Mouse (Mus musculus) limb, embryonic 11.5 days (tissue): ENCODE measurements at regions not wholly inside any gene's neighbourhood (a gene's known extent, or its start where the extent isn't known, plus 50 kb on each side); places are given as distances from the start of the nearest gene placed in this dataset.
A peak's percentile ranks its signal among the peaks of the same experiment; 100 is the strongest.

Experiments used
- ATAC-seq: fragments of 200-750 bp; cut with Nextera tagmentation; 2 replicates; pipeline ENCODE4 v1.8.0; 2017; ENCODE audit warnings: low read depth; ENCODE audit not compliant: insufficient number of reproducible peaks, low FRiP score, low TSS enrichment
- DNase-seq: peaks from one replicate; pipeline ENCODE4 v3.0.0-alpha.2; 2015; ENCODE audit warnings: low spot score
- H3K27ac ChIP-seq: fragments of 300-500 bp; sonication (generic); replicated peaks from 2 replicates; pipeline ENCODE4 v1.5.1; 2014; ENCODE audit warnings: low read depth, mild to moderate bottlenecking, low read length
- H3K27me3 ChIP-seq: fragments of 300-500 bp; sonication (generic); 2 replicates; pipeline ENCODE4 v1.6.1; 2014; ENCODE audit warnings: mild to moderate bottlenecking, low read length, mixed read lengths; ENCODE audit not compliant: control insufficient read depth, insufficient read depth
- H3K36me3 ChIP-seq: fragments of 300-500 bp; sonication (generic); 2 replicates; pipeline ENCODE4 v1.6.1; 2014; ENCODE audit warnings: mild to moderate bottlenecking, low read length, moderate library complexity, mixed read lengths; ENCODE audit not compliant: control insufficient read depth, insufficient read depth
- H3K4me1 ChIP-seq: fragments of 300-500 bp; sonication (generic); 2 replicates; pipeline ENCODE4 v1.6.1; 2014; ENCODE audit warnings: low read length, mixed read lengths; ENCODE audit not compliant: control insufficient read depth, insufficient read depth
- H3K4me2 ChIP-seq: fragments of 300-500 bp; sonication (generic); 2 replicates; pipeline ENCODE4 v1.6.1; 2014; ENCODE audit warnings: low read depth, mild to moderate bottlenecking, moderate library complexity; ENCODE audit not compliant: severe bottlenecking
- H3K4me3 ChIP-seq: fragments of 300-500 bp; sonication (generic); 2 replicates; pipeline ENCODE4 v1.5.1; 2014; ENCODE audit warnings: low read depth, low read length
- H3K9ac ChIP-seq: fragments of 300-500 bp; sonication (generic); 2 replicates; pipeline ENCODE4 v1.6.1; 2014; ENCODE audit warnings: mild to moderate bottlenecking, low read length
- H3K9me3 ChIP-seq: fragments of 300-500 bp; sonication (generic); 2 replicates; pipeline ENCODE4 v1.6.1; 2016; ENCODE audit warnings: low read length; ENCODE audit not compliant: control insufficient read depth
- WGBS: fragments of 180-500 bp; shearing (Covaris S2); extraction: QIAGEN DNeasy Blood & Tissue Kit; methylation state at CpG from one replicate; pipeline ENCODE4 v1.1.7; 2014; 5-methylcytosine and 5-hydroxymethylcytosine counted together

GRCm38 (mm10) chr6:101046755-101047154 lies 213.3 kb downstream of the Ppp4r2 start:
- no peaks in the 10 kb centered on the region for H3K36me3 ChIP-seq
- no peak for DNase-seq

GRCm38 (mm10) chr6:101047195-101047594 lies 213.8 kb downstream of the Ppp4r2 start:
- H3K36me3 ChIP-seq: no peaks in the 10 kb centered on the region
- H3K27me3 ChIP-seq: no peaks in the 10 kb centered on the region
- H3K27ac ChIP-seq: no peak overlapping the region
- H3K9ac ChIP-seq: no peak overlapping the region
- H3K9me3 ChIP-seq: no peaks in the 10 kb centered on the region
- H3K4me1 ChIP-seq: peaks cover 4% of the 10 kb centered on the region; the same call in 1 of the 2 replicates
- no peak overlapping the region for H3K4me2 ChIP-seq
- no peak for DNase-seq
- 91% methylated on average over 10 of the region's 10 CpGs for WGBS
- ATAC-seq: no peak
- H3K4me3 ChIP-seq: no peak overlapping the region

More at GRCm38 (mm10) chr6:101046755-101047154, 213.3 kb downstream of the Ppp4r2 start:
- Histone ChIP-seq H3K27me3 (no peaks in the 10 kb centered on the region), H3K4me1 (peaks cover 4% of the 10 kb centered on the region; the same call in 1 of the 2 replicates), H3K9ac (no peak overlapping the region), H3K4me2 (no peak overlapping the region), H3K9me3 (no peaks in the 10 kb centered on the region), H3K27ac (no peak overlapping the region), H3K4me3 (no peak overlapping the region)
- 62% methylated on average over 6 of the region's 6 CpGs for WGBS
- ATAC-seq: peak; percentile 21; the same call in 1 of the 2 replicates

GRCm38 (mm10) chr6:101048431-101048830 lies 215.0 kb downstream of the Ppp4r2 start:
- Histone ChIP-seq H3K9ac (no peak overlapping the region), H3K9me3 (no peaks in the 10 kb centered on the region), H3K4me2 (no peak overlapping the region), H3K27ac (no peak overlapping the region), H3K36me3 (no peaks in the 10 kb centered on the region), H3K4me1 (peaks cover 4% of the 10 kb centered on the region; the same call in 1 of the 2 replicates), H3K27me3 (no peaks in the 10 kb centered on the region), H3K4me3 (no peak overlapping the region)
- WGBS: 67% methylated on average over 1 of the region's 1 CpGs
- DNase-seq: no peak
- no peak for ATAC-seq

- Histone ChIP-seq H3K9ac (no peak overlapping the region), H3K27me3 (no peaks in the 10 kb centered on the region), H3K9me3 (no peaks in the 10 kb centered on the region), H3K27ac (no peak overlapping the region), H3K4me1 (peaks cover 4% of the 10 kb centered on the region; the same call in 1 of the 2 replicates), H3K4me3 (no peak overlapping the region), H3K4me2 (no peak overlapping the region), H3K36me3 (no peaks in the 10 kb centered on the region)
- 51% methylated on average over 15 of the region's 15 CpGs for whole genome bisulfite sequencing
- DNase-seq (peak; percentile 38), ATAC-seq (no peak; the same call in 1 of the 2 replicates)
Measured at GRCm38 (mm10) chr6:101048836-101049361, 215.5 kb downstream of the Ppp4r2 start.

GRCm38 (mm10) chr6:101054880-101055279 lies 221.5 kb downstream of the Ppp4r2 start:
- Histone ChIP-seq H3K36me3 (no peaks in the 10 kb centered on the region), H3K9me3 (no peaks in the 10 kb centered on the region), H3K4me2 (no peak overlapping the region), H3K4me3 (no peak overlapping the region), H3K4me1 (no peaks in the 10 kb centered on the region), H3K27me3 (no peaks in the 10 kb centered on the region), H3K27ac (no peak overlapping the region), H3K9ac (no peak overlapping the region)
- DNase-seq: no peak
- no peak for ATAC-seq
- 41% methylated on average over 7 of the region's 7 CpGs for WGBS

- H3K4me3 ChIP-seq: no peak overlapping the region
Measured at GRCm38 (mm10) chr6:101056318-101056717, 222.9 kb downstream of the Ppp4r2 start.

GRCm38 (mm10) chr6:101059058-101059457 lies 225.6 kb downstream of the Ppp4r2 start:
- Histone ChIP-seq H3K9me3 (no peaks in the 10 kb centered on the region), H3K4me2 (no peak overlapping the region), H3K4me1 (no peaks in the 10 kb centered on the region), H3K9ac (no peak overlapping the region), H3K36me3 (no peaks in the 10 kb centered on the region), H3K4me3 (no peak overlapping the region), H3K27me3 (no peaks in the 10 kb centered on the region), H3K27ac (no peak overlapping the region)
- ATAC-seq (no peak), DNase-seq (no peak)
- WGBS: 70% methylated on average over 8 of the region's 8 CpGs

More at GRCm38 (mm10) chr6:101056318-101056717, 222.9 kb downstream of the Ppp4r2 start:
- Histone ChIP-seq H3K4me2 (no peak overlapping the region), H3K9me3 (no peaks in the 10 kb centered on the region), H3K27ac (no peak overlapping the region), H3K9ac (no peak overlapping the region), H3K27me3 (no peaks in the 10 kb centered on the region), H3K36me3 (no peaks in the 10 kb centered on the region), H3K4me1 (no peaks in the 10 kb centered on the region)
- 94% methylated on average over 13 of the region's 13 CpGs for WGBS
- ATAC-seq (no peak), DNase-seq (no peak)

- H3K9me3 ChIP-seq: no peaks in the 10 kb centered on the region
- no peak overlapping the region for H3K4me2 ChIP-seq
- no peaks in the 10 kb centered on the region for H3K4me1 ChIP-seq
- DNase-seq (no peak), ATAC-seq (no peak)
- no peak overlapping the region for H3K27ac ChIP-seq
- no peaks in the 10 kb centered on the region for H3K27me3 ChIP-seq
- WGBS: 93% methylated on average over 14 of the region's 14 CpGs
- H3K9ac ChIP-seq: no peak overlapping the region
- no peak overlapping the region for H3K4me3 ChIP-seq
- no peaks in the 10 kb centered on the region for H3K36me3 ChIP-seq
Measured at GRCm38 (mm10) chr6:101062186-101062585, 228.8 kb downstream of the Ppp4r2 start.
